Mouse (Mus musculus) liver, embryonic 14.5 days (tissue): ENCODE data around the gene Snapc3.

Source experiments
- CTCF ChIP-seq: IDR thresholded peaks from 2 replicates; pipeline ENCODE4 v1.5.1; 2016; ENCODE audit warnings: antibody characterized with exemption, low read depth, control low read depth
- EP300 ChIP-seq: IDR thresholded peaks from 2 replicates; pipeline ENCODE4 v1.6.1; 2016; ENCODE audit warnings: antibody characterized with exemption, low read depth

- TF ChIP-seq CTCF: peak; percentile 88
- TF ChIP-seq EP300: no peak
Observed at GRCm38 (mm10) chr4:83485735-83486116, 68.2 kb downstream of the Snapc3 start.
